ENCODE assay signal across 15 mouse cellular contexts in genomic region chr10:62020068-62020620, GRCm38 (mm10). TPM values are rescaled to one million over a fixed set of nuclear protein-coding genes. Genes with fewer than 3 reads are reported as not detected.
DNase-seq lines count a peak whose midpoint lies in the region; ATAC-seq lines count a peak whose summit lies in the region.
"Had no signal": no experiment of that assay in that cellular context is flagged by ENCODE, and none has a peak within 500 bp of the region (broad histone marks: within the 10 kb centered on the region; RNA-seq: fewer than 3 reads in every experiment).

No protein-coding gene starts in this region.

- no peaks in the 10 kb centered on the region for H3K36me3 ChIP-seq in hindbrain, embryonic 11.5 days (ENCODE audit: control insufficient read depth, insufficient read depth, low read length)
- no peaks in the 10 kb centered on the region for H3K36me3 ChIP-seq in hindbrain, embryonic 16.5 days (ENCODE audit: control insufficient read depth, insufficient read depth, low read length)
- no peaks in the 10 kb centered on the region for H3K36me3 ChIP-seq in neural tube, embryonic 15.5 days
- H3K36me3 ChIP-seq in embryonic facial prominence, embryonic 10.5 days (replicated peaks) = no peaks in the 10 kb centered on the region
- no peaks in the 10 kb centered on the region for H3K36me3 ChIP-seq in stomach, embryonic 15.5 days

- no peak overlapping the region for H3K4me3 ChIP-seq in hindbrain, embryonic 11.5 days (ENCODE audit: low read depth, low read length)
- H3K4me3 ChIP-seq in hindbrain, embryonic 16.5 days (ENCODE audit: low read length) = no peak overlapping the region
- no peak overlapping the region for H3K4me3 ChIP-seq in neural tube, embryonic 15.5 days (replicated peaks)
- no peak overlapping the region for H3K4me3 ChIP-seq in embryonic facial prominence, embryonic 10.5 days
- H3K4me3 ChIP-seq in stomach, embryonic 15.5 days (replicated peaks) = no peak overlapping the region
- H3K4me3 ChIP-seq: gastrocnemius, adult 2 months; heart, adult 2 months; left cerebral cortex, adult 2 months had no signal

- 9% methylated on average over 7 of the region's 7 CpGs for WGBS in hindbrain, embryonic 11.5 days
- WGBS in hindbrain, embryonic 16.5 days = 17% methylated on average over 7 of the region's 7 CpGs
- WGBS in neural tube, embryonic 15.5 days = 22% methylated on average over 7 of the region's 7 CpGs
- 13% methylated on average over 7 of the region's 7 CpGs for WGBS in embryonic facial prominence, embryonic 10.5 days
- 28% methylated on average over 7 of the region's 7 CpGs for WGBS in stomach, embryonic 15.5 days

- no peaks in the 10 kb centered on the region for H3K27me3 ChIP-seq in hindbrain, embryonic 11.5 days (ENCODE audit: control insufficient read depth, insufficient read depth, low read length)
- no peaks in the 10 kb centered on the region for H3K27me3 ChIP-seq in hindbrain, embryonic 16.5 days (replicated peaks; ENCODE audit: control insufficient read depth, insufficient read depth, low read length)
- H3K27me3 ChIP-seq in neural tube, embryonic 15.5 days (replicated peaks) = no peaks in the 10 kb centered on the region
- H3K27me3 ChIP-seq in embryonic facial prominence, embryonic 10.5 days (replicated peaks; ENCODE audit: low read depth, poor library complexity, severe bottlenecking) = no peaks in the 10 kb centered on the region
- H3K27me3 ChIP-seq in stomach, embryonic 15.5 days (replicated peaks) = no peaks in the 10 kb centered on the region

- no peak overlapping the region for H3K27ac ChIP-seq in hindbrain, embryonic 11.5 days (ENCODE audit: low read depth, low read length)
- H3K27ac ChIP-seq in hindbrain, embryonic 16.5 days (ENCODE audit: low read depth, low read length) = no peak overlapping the region
- no peak overlapping the region for H3K27ac ChIP-seq in neural tube, embryonic 15.5 days (replicated peaks)
- H3K27ac ChIP-seq in embryonic facial prominence, embryonic 10.5 days (replicated peaks) = peak overlapping the region; percentile 67
- H3K27ac ChIP-seq in stomach, embryonic 15.5 days = 0 out of 2 replicates have a peak overlapping the region, but pooled peaks have one; percentile 21
- H3K27ac ChIP-seq: gastrocnemius, adult 2 months; heart, adult 2 months; left cerebral cortex, adult 2 months had no signal

- no peak overlapping the region for H3K9ac ChIP-seq in hindbrain, embryonic 11.5 days (ENCODE audit: low read depth, low read length)
- no peak overlapping the region for H3K9ac ChIP-seq in hindbrain, embryonic 16.5 days (ENCODE audit: low read depth, low read length)
- no peak overlapping the region for H3K9ac ChIP-seq in neural tube, embryonic 15.5 days (replicated peaks)
- H3K9ac ChIP-seq in stomach, embryonic 15.5 days = no peak overlapping the region
- H3K9ac ChIP-seq: liver, postnatal 0 days had no signal

- H3K4me2 ChIP-seq in hindbrain, embryonic 11.5 days (replicated peaks; ENCODE audit: low read depth, low read length) = no peak overlapping the region
- no peak overlapping the region for H3K4me2 ChIP-seq in hindbrain, embryonic 16.5 days (ENCODE audit: low read length)
- no peak overlapping the region for H3K4me2 ChIP-seq in neural tube, embryonic 15.5 days
- H3K4me2 ChIP-seq in stomach, embryonic 15.5 days = no peak overlapping the region

- H3K9me3 ChIP-seq in hindbrain, embryonic 11.5 days (ENCODE audit: control insufficient read depth, low read length) = no peaks in the 10 kb centered on the region
- H3K9me3 ChIP-seq in hindbrain, embryonic 16.5 days (ENCODE audit: control insufficient read depth, low read length) = no peaks in the 10 kb centered on the region
- H3K9me3 ChIP-seq in neural tube, embryonic 15.5 days (replicated peaks) = no peaks in the 10 kb centered on the region
- no peaks in the 10 kb centered on the region for H3K9me3 ChIP-seq in embryonic facial prominence, embryonic 10.5 days
- H3K9me3 ChIP-seq in stomach, embryonic 15.5 days = no peaks in the 10 kb centered on the region

- peak; percentile 54; the same call in 1 of the 2 replicates for ATAC-seq in hindbrain, embryonic 11.5 days (ENCODE audit: low FRiP score)
- no peak for ATAC-seq in hindbrain, embryonic 16.5 days
- no peak for ATAC-seq in neural tube, embryonic 15.5 days (ENCODE audit: low FRiP score)
- ATAC-seq in stomach, embryonic 15.5 days (ENCODE audit: insufficient read depth, low FRiP score, low read depth) = peak; percentile 21
- ATAC-seq: liver, postnatal 0 days had no signal

- no peaks in the 10 kb centered on the region for H3K4me1 ChIP-seq in hindbrain, embryonic 11.5 days (replicated peaks; ENCODE audit: control insufficient read depth, insufficient read depth, low read length)
- H3K4me1 ChIP-seq in hindbrain, embryonic 16.5 days (ENCODE audit: control insufficient read depth, insufficient read depth, low read depth, low read length) = peaks cover 3% of the 10 kb centered on the region; the same call in 1 of the 2 replicates
- no peaks in the 10 kb centered on the region for H3K4me1 ChIP-seq in neural tube, embryonic 15.5 days
- peaks cover 54% of the 10 kb centered on the region for H3K4me1 ChIP-seq in embryonic facial prominence, embryonic 10.5 days
- H3K4me1 ChIP-seq in stomach, embryonic 15.5 days = peaks cover 13% of the 10 kb centered on the region; the same call in 1 of the 2 replicates

- no peak for DNase-seq in hindbrain, embryonic 11.5 days (ENCODE audit: low spot score)
- peak; percentile 34 for DNase-seq in neural tube, embryonic 10.5 days (ENCODE audit: extremely low spot score, low spot score)
- DNase-seq in embryonic facial prominence, embryonic 10.5 days (ENCODE audit: low spot score) = no peak
- no peak for DNase-seq in adrenal gland, adult 2 months
- no peak for DNase-seq in ovary, postnatal 36 days (ENCODE audit: low spot score)
- DNase-seq: gastrocnemius, adult 2 months; heart, adult 2 months; heart, postnatal 36 days; kidney, adult 2 months; liver, postnatal 0 days had no signal

RNA-seq across cellular contexts. Expression of gene Col13a1, which starts 41.2 kb away (rescaled TPM):
- 1.5 and 1.9 TPM in 2 replicates for polyA plus RNA-seq in hindbrain, embryonic 11.5 days (2014; fragmentation: Nextera tagmentation; extraction: Ambion mirVana)
- polyA plus RNA-seq in hindbrain, embryonic 16.5 days (2015; fragmentation: Nextera tagmentation; extraction: Ambion mirVana) = 2.4 and 3.1 TPM in 2 replicates
- polyA plus RNA-seq in neural tube, embryonic 15.5 days (2015; fragmentation: Nextera tagmentation; extraction: Ambion mirVana) = 3.5 and 4.3 TPM in 2 replicates
- 6.0 and 6.1 TPM in 2 replicates for polyA plus RNA-seq in embryonic facial prominence, embryonic 10.5 days (2016; fragmentation: Nextera tagmentation; extraction: Ambion mirVana)
- 6.8 TPM in 2 replicates for polyA plus RNA-seq in stomach, embryonic 15.5 days (2015; fragmentation: Nextera tagmentation; extraction: Ambion mirVana)
- total RNA-seq in adrenal gland, adult 2 months (2021) = 1 to 10 TPM; 5.7 to 9.0 TPM
- polyA plus RNA-seq in adrenal gland, adult 2 months (2012; rRNA removed) = 2.7 and 3.2 TPM in 2 replicates
- total RNA-seq: MEL had no signal

Comparison
In these comparisons a context has a peak if more than half of its experiments do, and no peak if none do; other contexts are left out.
1. ATAC-seq: peak in hindbrain, embryonic 11.5 days (single experiment) and stomach, embryonic 15.5 days (single experiment); none in hindbrain, embryonic 16.5 days (single experiment) and neural tube, embryonic 15.5 days (single experiment).
2. H3K27ac ChIP-seq: peak in embryonic facial prominence, embryonic 10.5 days (single experiment) and stomach, embryonic 15.5 days (single experiment); none in hindbrain, embryonic 11.5 days (single experiment), hindbrain, embryonic 16.5 days (single experiment) and neural tube, embryonic 15.5 days (single experiment).